Mouse (Mus musculus) olfactory bulb, adult 2 months (tissue): Measurements from ENCODE around the gene Inpp5d.

ENCODE experiments used
- CTCF ChIP-seq: fragments of 200-500 bp; IDR thresholded peaks from 2 replicates; pipeline ENCODE4 v1.5.1; 2012; ENCODE audit warnings: low read depth, mild to moderate bottlenecking, low read length, moderate library complexity; ENCODE audit not compliant: insufficient read depth
- POLR2A ChIP-seq: fragments of 200-500 bp; IDR thresholded peaks from 2 replicates; pipeline ENCODE4 v1.6.1; 2012; ENCODE audit warnings: mild to moderate bottlenecking, low read depth, low read length, moderate library complexity; ENCODE audit not compliant: insufficient read depth

DNA sequence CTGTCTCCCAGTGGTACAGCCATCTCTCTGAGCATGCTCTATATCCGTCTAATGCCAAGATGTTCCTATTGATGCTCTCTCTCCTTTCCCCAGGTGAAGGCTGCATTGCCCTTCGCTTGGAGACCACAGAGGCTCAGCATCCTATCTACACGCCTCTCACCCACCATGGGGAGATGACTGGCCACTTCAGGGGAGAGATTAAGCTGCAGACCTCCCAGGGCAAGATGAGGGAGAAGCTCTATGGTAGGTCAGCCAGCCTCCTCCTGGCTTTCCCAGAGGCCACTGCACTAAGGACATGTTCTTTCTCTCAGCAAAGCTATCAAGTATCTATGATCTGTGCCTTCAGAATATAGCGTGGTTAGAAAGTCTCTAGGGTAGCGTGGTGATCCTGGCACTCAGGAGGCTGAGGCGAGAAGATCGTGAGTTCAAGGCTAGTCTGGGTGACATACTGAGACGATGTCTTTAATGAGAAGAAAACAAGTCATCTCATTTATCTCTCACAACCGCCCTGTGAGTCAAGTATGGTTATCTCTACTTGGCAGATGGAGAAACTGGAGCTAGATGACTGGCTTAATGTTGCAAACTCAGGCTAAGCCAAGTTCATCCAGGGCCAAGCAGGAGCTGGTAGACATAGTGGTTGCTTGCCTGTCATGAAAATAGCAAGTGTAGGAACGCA, 92.0 kb downstream of the Inpp5d start:
- TF ChIP-seq POLR2A (no peak), CTCF (no peak)
